Mouse (Mus musculus) ES-E14 (cell line): ENCODE results near the gene Pabpc1l.

Experiments
- CHD2 ChIP-seq: IDR thresholded peaks from 2 replicates; pipeline ENCODE4 v1.6.1; 2014; ENCODE audit warnings: mild to moderate bottlenecking, low read depth, low read length, inconsistent platforms
- HCFC1 ChIP-seq: IDR thresholded peaks from 2 replicates; pipeline ENCODE4 v1.6.1; 2012; ENCODE audit warnings: low read length, inconsistent platforms, borderline replicate concordance; ENCODE audit not compliant: insufficient read depth

DNA sequence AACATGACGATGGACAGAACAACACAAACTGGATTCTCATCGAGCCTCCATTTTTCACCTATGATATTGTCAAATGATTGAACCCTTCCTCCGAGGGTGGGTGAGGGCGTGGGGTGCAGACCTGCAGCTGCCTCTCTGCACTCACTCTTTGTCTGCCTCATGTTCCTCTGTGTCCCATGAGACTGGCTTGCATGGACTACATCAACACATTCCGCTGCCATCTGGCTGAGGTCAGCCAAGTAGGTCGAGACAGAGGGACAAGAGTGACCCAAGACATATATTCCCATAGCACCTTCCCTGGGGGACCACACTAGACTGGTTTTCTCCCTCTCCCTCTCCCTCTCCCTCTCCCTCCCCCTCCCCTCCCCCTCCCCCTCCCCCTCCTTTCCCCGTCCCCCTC lies 48.8 kb upstream of the Pabpc1l start:
- TF ChIP-seq HCFC1 (no peak), CHD2 (no peak)
